Mouse (Mus musculus): Measurements from ENCODE around the gene Cacna2d3. TPM values are rescaled to one million over a fixed set of nuclear protein-coding genes. Genes with fewer than 3 reads are reported as not detected.

The Cacna2d3 gene
- polyA plus RNA-seq, 1 experiment from 2014 or later = 0.45 TPM

DNA sequence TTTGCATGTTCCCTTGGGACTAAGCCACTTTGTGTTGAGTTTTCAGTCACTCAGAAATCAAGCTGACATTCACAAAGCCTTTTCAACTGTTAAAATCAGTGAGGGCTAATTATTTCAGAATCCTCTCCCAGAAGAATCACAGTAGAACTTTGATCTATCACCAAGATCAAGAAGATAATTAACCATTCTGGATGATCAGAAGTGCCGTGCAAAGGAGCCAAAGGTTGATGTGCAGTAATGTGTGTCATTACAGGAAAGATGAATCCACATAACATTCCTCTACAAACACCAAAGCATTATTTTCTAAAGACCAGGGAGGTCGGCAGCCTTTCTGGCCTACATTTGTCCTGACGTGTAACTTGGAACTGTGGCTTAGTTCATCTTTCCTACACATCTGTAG is 296.0 kb downstream of the Cacna2d3 start:
- H3K4me2 ChIP-seq = no peak overlapping the region
- no peak overlapping the region for H3K9ac ChIP-seq
- WGBS = 76% methylated on average over 3 of the region's 3 CpGs
- no peak overlapping the region for H3K4me3 ChIP-seq (ENCODE audit: low read depth, low read length)
- no peaks in the 10 kb centered on the region for H3K9me3 ChIP-seq (ENCODE audit: low read depth, low read length)
- H3K4me1 ChIP-seq (ENCODE audit: insufficient read depth) = no peaks in the 10 kb centered on the region
- H3K27me3 ChIP-seq (ENCODE audit: insufficient read depth, low read length) = no peaks in the 10 kb centered on the region
- no peaks in the 10 kb centered on the region for H3K36me3 ChIP-seq (ENCODE audit: insufficient read depth)
- H3K27ac ChIP-seq (ENCODE audit: low read depth) = no peak overlapping the region
- ATAC-seq (ENCODE audit: insufficient read depth) (no peak), DNase-seq (no peak)
- TF ChIP-seq CTCF (IDR thresholded peaks at IDR 0.05; ENCODE audit: low read depth) = no peak

DNA sequence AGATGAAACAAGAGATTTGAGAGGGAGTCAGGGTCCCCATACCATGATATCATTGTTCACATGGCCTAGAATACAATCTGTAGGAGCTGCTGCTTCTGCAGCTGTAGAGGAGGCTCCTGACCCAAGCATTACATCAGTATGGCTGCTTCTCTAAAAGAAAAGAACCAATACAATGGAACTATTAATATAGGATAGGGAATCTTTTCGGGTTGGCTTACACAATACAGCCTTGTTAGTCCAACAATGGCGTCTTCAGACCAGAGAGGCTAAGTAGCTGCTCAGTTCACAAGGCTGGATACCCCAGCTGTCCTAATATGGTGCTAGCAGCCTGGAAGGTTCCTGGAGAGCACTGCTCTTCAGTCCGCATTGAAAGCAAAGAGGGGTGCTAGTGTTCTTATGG is 296.5 kb downstream of the Cacna2d3 start:
- TF ChIP-seq CTCF (IDR thresholded peaks at IDR 0.05; ENCODE audit: low read depth) = no peak
- H3K27me3 ChIP-seq (ENCODE audit: insufficient read depth, low read length) = no peaks in the 10 kb centered on the region
- DNase-seq = no peak

DNA sequence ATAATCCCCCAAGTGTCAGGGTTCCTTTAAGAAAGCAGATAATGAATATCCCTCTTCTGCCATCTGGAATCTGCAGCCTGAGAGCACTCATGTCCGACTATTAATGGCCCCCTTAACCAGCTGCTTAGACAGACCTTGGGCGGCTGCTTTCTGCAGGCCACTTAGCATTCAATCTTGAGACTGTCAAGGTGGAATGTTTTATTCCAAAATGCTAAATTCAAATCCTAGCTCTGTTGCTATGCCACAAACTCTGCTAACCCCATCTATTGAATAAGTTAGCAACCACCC is 315.8 kb downstream of the Cacna2d3 start:
- ATAC-seq (ENCODE audit: insufficient read depth) (peak; percentile 54; the same call in 1 of the 2 replicates), DNase-seq (no peak)
- Histone ChIP-seq H3K4me3 (ENCODE audit: low read depth, low read length) (no peak overlapping the region), H3K36me3 (ENCODE audit: insufficient read depth) (no peaks in the 10 kb centered on the region), H3K27me3 (ENCODE audit: insufficient read depth, low read length) (no peaks in the 10 kb centered on the region), H3K27ac (ENCODE audit: low read depth) (no peak overlapping the region), H3K9ac (no peak overlapping the region), H3K4me2 (no peak overlapping the region), H3K9me3 (ENCODE audit: low read depth, low read length) (no peaks in the 10 kb centered on the region), H3K4me1 (ENCODE audit: insufficient read depth) (no peaks in the 10 kb centered on the region)
- 10% methylated on average over 2 of the region's 2 CpGs for WGBS
- TF ChIP-seq CTCF (IDR thresholded peaks at IDR 0.05; ENCODE audit: low read depth) = no peak

More for the DNA sequence above, 296.5 kb downstream of the Cacna2d3 start:
- H3K9me3 ChIP-seq (ENCODE audit: low read depth, low read length) = no peaks in the 10 kb centered on the region
- ATAC-seq (ENCODE audit: insufficient read depth) = no peak
- H3K36me3 ChIP-seq (ENCODE audit: insufficient read depth) = no peaks in the 10 kb centered on the region
- no peak overlapping the region for H3K4me2 ChIP-seq
- no peak overlapping the region for H3K4me3 ChIP-seq (ENCODE audit: low read depth, low read length)
- no peaks in the 10 kb centered on the region for H3K4me1 ChIP-seq (ENCODE audit: insufficient read depth)
- H3K27ac ChIP-seq (ENCODE audit: low read depth) = no peak overlapping the region
- no peak overlapping the region for H3K9ac ChIP-seq
- WGBS = 83% methylated on average over 3 of the region's 3 CpGs

DNA sequence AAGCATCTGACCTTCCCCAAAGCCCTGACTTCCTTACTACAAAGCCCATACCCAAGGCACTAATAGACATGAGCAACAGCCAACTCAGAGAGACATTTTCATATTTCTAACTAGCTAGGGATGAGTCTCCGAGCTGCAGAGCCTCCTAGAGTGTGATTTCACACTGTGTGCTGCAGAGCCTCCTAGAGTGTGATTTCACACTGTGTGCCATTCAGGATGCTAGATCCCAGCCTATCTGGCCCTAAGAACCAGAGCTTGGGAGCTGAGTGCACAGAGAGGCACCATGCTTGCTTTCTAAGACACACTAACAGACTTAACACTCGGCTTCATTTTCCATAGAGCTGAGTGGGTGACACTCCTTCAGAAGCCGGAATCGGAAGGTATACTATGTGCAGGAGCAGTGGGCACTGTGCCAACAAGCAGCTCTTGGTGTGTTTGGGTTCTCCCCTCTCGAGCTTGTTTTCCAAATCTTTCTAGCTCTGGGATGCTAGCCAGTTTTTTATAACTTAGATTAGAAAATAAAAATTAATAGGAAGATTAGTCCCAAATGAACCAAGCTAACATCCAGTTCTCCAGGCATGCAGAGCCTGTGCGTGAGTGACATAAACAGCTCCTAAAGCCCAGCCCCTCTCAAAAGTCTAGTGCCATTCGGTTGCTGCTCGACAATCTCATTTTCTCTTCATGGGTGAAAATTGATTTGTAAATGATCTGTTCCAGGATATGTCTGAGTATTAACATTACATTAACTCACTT is 316.4 kb downstream of the Cacna2d3 start:
- DNase-seq (peak; percentile 66), ATAC-seq (ENCODE audit: insufficient read depth) (peak; percentile 63; the same call in 1 of the 2 replicates)
- H3K27me3 ChIP-seq (ENCODE audit: insufficient read depth, low read length) = no peaks in the 10 kb centered on the region
- H3K4me3 ChIP-seq (ENCODE audit: low read depth, low read length) = no peak overlapping the region
- no peaks in the 10 kb centered on the region for H3K4me1 ChIP-seq (ENCODE audit: insufficient read depth)
- no peak overlapping the region for H3K4me2 ChIP-seq
- WGBS = 28% methylated on average over 8 of the region's 8 CpGs
- no peak overlapping the region for H3K27ac ChIP-seq (ENCODE audit: low read depth)
- no peak for TF ChIP-seq CTCF (IDR thresholded peaks at IDR 0.05; ENCODE audit: low read depth)
- no peak overlapping the region for H3K9ac ChIP-seq
- H3K36me3 ChIP-seq (ENCODE audit: insufficient read depth) = no peaks in the 10 kb centered on the region
- H3K9me3 ChIP-seq (ENCODE audit: low read depth, low read length) = no peaks in the 10 kb centered on the region

GRCm38 (mm10) chr14:29403849-29404808 is 317.5 kb downstream of the Cacna2d3 start:
- Histone ChIP-seq H3K4me1 (ENCODE audit: insufficient read depth) (no peaks in the 10 kb centered on the region), H3K36me3 (ENCODE audit: insufficient read depth) (no peaks in the 10 kb centered on the region), H3K27me3 (ENCODE audit: insufficient read depth, low read length) (no peaks in the 10 kb centered on the region), H3K9me3 (ENCODE audit: low read depth, low read length) (no peaks in the 10 kb centered on the region), H3K4me3 (ENCODE audit: low read depth, low read length) (no peak overlapping the region), H3K27ac (ENCODE audit: low read depth) (no peak overlapping the region), H3K4me2 (no peak overlapping the region), H3K9ac (no peak overlapping the region)
- ATAC-seq (ENCODE audit: insufficient read depth) = peak; percentile 77
- peak; percentile 62 for DNase-seq
- 57% methylated on average over 8 of the region's 8 CpGs for WGBS
- TF ChIP-seq CTCF (IDR thresholded peaks at IDR 0.05; ENCODE audit: low read depth) = no peak

GRCm38 (mm10) chr14:29402471-29402870 is 319.2 kb downstream of the Cacna2d3 start:
- Histone ChIP-seq H3K9ac (no peak overlapping the region), H3K27ac (ENCODE audit: low read depth) (no peak overlapping the region), H3K4me3 (ENCODE audit: low read depth, low read length) (no peak overlapping the region), H3K4me2 (no peak overlapping the region), H3K36me3 (ENCODE audit: insufficient read depth) (no peaks in the 10 kb centered on the region), H3K4me1 (ENCODE audit: insufficient read depth) (no peaks in the 10 kb centered on the region), H3K9me3 (ENCODE audit: low read depth, low read length) (no peaks in the 10 kb centered on the region), H3K27me3 (ENCODE audit: insufficient read depth, low read length) (no peaks in the 10 kb centered on the region)
- no peak for DNase-seq
- whole genome bisulfite sequencing = 71% methylated on average over 8 of the region's 8 CpGs
- no peak for ATAC-seq (ENCODE audit: insufficient read depth)
- no peak for TF ChIP-seq CTCF (IDR thresholded peaks at IDR 0.05; ENCODE audit: low read depth)

DNA sequence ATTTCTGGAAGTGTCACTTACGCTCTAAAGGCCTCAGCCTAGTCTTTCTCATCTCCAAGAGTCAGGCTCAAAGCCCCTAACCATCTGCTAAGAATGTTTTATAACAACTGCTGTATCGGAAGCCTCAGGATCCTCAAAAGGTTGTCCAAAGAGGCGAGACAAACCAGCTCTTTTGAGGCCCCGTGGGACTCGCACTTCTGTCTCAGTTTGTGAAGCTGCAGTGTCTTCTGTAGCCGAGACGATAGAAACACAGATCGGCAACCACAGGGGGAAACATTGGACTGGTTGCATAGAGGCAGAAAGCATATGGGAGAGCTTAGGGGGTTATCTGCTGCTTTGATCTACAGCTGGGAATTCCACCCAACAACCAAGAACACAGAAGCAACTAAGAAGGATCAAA is 327.9 kb downstream of the Cacna2d3 start:
- Histone ChIP-seq H3K27me3 (ENCODE audit: insufficient read depth, low read length) (no peaks in the 10 kb centered on the region), H3K4me2 (no peak overlapping the region), H3K36me3 (ENCODE audit: insufficient read depth) (no peaks in the 10 kb centered on the region), H3K4me1 (ENCODE audit: insufficient read depth) (no peaks in the 10 kb centered on the region), H3K4me3 (ENCODE audit: low read depth, low read length) (no peak overlapping the region), H3K9me3 (ENCODE audit: low read depth, low read length) (no peaks in the 10 kb centered on the region), H3K9ac (no peak overlapping the region), H3K27ac (ENCODE audit: low read depth) (no peak overlapping the region)
- ATAC-seq (ENCODE audit: insufficient read depth) (no peak), DNase-seq (no peak)
- WGBS = 68% methylated on average over 8 of the region's 8 CpGs
- no peak for TF ChIP-seq CTCF (IDR thresholded peaks at IDR 0.05; ENCODE audit: low read depth)
